Mouse (Mus musculus): ENCODE measurements around the gene Slc13a3. TPM values are rescaled to one million over a fixed set of nuclear protein-coding genes. Genes with fewer than 3 reads are reported as not detected.

Gene Slc13a3
- polyA plus RNA-seq, 1 experiment from 2014 or later, result not detected

DNA sequence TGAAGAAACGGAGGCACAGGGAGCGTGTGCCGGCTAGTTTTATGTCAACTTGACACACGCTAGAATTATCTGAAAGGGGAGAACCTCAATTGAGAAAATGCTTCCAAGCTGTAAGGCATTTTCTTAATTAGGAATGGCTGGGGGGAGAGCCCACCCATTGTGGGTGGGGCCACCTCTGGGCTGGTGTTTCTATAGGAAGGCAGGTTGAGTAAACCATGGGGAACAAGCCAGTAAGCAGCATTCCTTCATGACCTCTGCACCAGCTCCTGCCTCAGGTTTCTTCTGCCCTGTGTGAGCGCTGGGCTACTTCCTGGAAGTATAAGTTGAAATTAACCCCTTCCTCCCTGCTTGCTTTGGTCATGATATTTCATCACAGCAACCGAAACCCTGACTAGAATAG lies 57.2 kb downstream of the Slc13a3 start:
- no peak overlapping the region for H3K9ac ChIP-seq (ENCODE audit: low read length)
- no peak overlapping the region for H3K27ac ChIP-seq (replicated peaks; ENCODE audit: low read depth, low read length)
- no peaks in the 10 kb centered on the region for H3K36me3 ChIP-seq (ENCODE audit: control insufficient read depth, insufficient read depth, low read length)
- H3K4me3 ChIP-seq (ENCODE audit: low read depth, low read length), result no peak overlapping the region
- H3K27me3 ChIP-seq (ENCODE audit: control insufficient read depth, insufficient read depth, low read length), result no peaks in the 10 kb centered on the region
- WGBS, result 29% methylated on average over 6 of the region's 6 CpGs
- no peak overlapping the region for H3K4me2 ChIP-seq (ENCODE audit: low read depth, severe bottlenecking)
- H3K4me1 ChIP-seq (ENCODE audit: control insufficient read depth, insufficient read depth, low read length), result peaks cover 14% of the 10 kb centered on the region
- H3K9me3 ChIP-seq (ENCODE audit: control insufficient read depth, low read length), result no peaks in the 10 kb centered on the region
- peak; percentile 58 for DNase-seq (ENCODE audit: low spot score)
- no peak for ATAC-seq (ENCODE audit: insufficient number of reproducible peaks, low FRiP score, low TSS enrichment, low read depth)

DNA sequence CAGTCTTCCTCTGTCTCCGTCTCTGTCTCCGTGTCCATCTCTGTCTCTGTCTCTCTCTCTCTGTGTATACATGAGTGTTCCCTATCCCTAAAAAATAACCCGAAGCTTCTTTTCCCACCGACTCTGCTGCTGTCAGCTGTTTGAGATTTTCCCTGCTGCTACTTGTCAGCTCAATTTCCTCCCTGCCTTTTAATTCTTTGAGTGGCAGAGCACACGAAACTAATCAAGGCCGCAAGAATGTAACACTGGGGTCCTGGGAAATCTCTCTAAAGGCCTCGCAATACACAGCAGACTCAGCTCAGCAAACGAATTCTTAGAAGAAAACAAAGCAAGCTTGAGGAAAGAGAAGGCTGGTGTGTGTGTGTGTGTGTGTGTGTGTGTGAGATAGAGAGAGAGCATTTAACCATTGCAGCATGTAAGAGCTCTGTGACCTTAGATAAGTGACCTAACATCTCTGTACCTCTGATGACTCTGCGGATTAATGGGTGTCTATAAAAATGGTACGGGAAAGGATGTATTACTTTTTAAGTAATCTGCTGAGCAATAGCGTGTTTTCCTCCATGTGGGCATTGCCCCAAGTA lies 57.8 kb downstream of the Slc13a3 start:
- no peak overlapping the region for H3K9ac ChIP-seq (ENCODE audit: low read length)
- WGBS, result 32% methylated on average over 11 of the region's 11 CpGs
- H3K4me3 ChIP-seq (ENCODE audit: low read depth, low read length), result no peak overlapping the region
- no peaks in the 10 kb centered on the region for H3K27me3 ChIP-seq (ENCODE audit: control insufficient read depth, insufficient read depth, low read length)
- no peaks in the 10 kb centered on the region for H3K9me3 ChIP-seq (ENCODE audit: control insufficient read depth, low read length)
- no peaks in the 10 kb centered on the region for H3K36me3 ChIP-seq (ENCODE audit: control insufficient read depth, insufficient read depth, low read length)
- H3K4me1 ChIP-seq (ENCODE audit: control insufficient read depth, insufficient read depth, low read length), result peaks cover 14% of the 10 kb centered on the region
- no peak overlapping the region; the same call in 1 of the 2 replicates for H3K27ac ChIP-seq (replicated peaks; ENCODE audit: low read depth, low read length)
- no peak for DNase-seq (ENCODE audit: low spot score)
- ATAC-seq (ENCODE audit: insufficient number of reproducible peaks, low FRiP score, low TSS enrichment, low read depth), result no peak
- H3K4me2 ChIP-seq (ENCODE audit: low read depth, severe bottlenecking), result no peak overlapping the region

DNA sequence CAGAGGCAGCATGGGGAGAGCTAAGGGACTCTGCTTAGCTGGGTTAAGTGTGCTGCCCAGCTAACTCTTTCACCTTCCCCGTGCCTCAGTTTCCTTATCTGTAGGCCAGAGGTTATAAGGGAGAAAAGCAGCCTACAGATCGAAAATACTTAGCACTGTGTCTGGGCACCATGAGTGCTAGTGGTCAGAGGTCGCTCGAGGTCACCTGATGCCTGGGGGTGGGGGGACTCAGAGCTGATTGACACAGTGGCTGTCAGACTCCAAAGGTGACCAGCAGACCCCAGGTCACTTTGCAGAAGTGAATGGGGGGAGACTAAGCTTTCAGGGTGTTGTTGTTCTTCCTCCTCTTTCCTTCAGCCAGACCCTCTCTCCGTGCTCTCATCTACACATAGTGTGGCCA lies 58.7 kb downstream of the Slc13a3 start:
- Histone ChIP-seq H3K4me2 (ENCODE audit: low read depth, severe bottlenecking) (no peak overlapping the region), H3K9me3 (ENCODE audit: control insufficient read depth, low read length) (no peaks in the 10 kb centered on the region), H3K27me3 (ENCODE audit: control insufficient read depth, insufficient read depth, low read length) (no peaks in the 10 kb centered on the region), H3K9ac (ENCODE audit: low read length) (no peak overlapping the region; the same call in 1 of the 2 replicates), H3K4me3 (ENCODE audit: low read depth, low read length) (no peak overlapping the region), H3K4me1 (ENCODE audit: control insufficient read depth, insufficient read depth, low read length) (peaks cover 12% of the 10 kb centered on the region), H3K36me3 (ENCODE audit: control insufficient read depth, insufficient read depth, low read length) (no peaks in the 10 kb centered on the region), H3K27ac (replicated peaks; ENCODE audit: low read depth, low read length) (no peak overlapping the region; the same call in 1 of the 2 replicates)
- ATAC-seq (ENCODE audit: insufficient number of reproducible peaks, low FRiP score, low TSS enrichment, low read depth), result no peak
- 71% methylated on average over 5 of the region's 5 CpGs for WGBS
- no peak for DNase-seq (ENCODE audit: low spot score)

DNA sequence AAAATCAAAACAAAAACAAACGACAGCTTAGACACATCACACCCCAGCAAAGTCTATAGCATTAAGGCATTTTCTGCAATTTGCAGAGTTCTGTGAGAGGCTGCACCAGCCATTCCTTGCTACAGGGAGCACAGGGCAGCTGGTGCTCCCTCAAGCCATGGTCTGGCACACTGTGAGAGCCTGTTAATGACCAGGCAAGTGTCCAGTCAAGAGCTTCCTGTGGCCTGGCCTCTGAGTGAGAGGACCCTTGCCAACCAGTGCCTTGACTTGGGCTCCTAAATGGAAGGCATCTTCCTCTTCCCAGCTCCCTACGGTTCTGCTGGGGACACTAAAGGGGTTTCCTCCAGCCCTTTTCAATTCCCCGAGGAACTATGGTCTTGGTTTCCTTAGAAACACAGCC lies 59.1 kb downstream of the Slc13a3 start:
- Histone ChIP-seq H3K4me1 (ENCODE audit: control insufficient read depth, insufficient read depth, low read length) (peaks cover 12% of the 10 kb centered on the region), H3K36me3 (ENCODE audit: control insufficient read depth, insufficient read depth, low read length) (no peaks in the 10 kb centered on the region), H3K4me2 (ENCODE audit: low read depth, severe bottlenecking) (no peak overlapping the region), H3K27ac (replicated peaks; ENCODE audit: low read depth, low read length) (no peak overlapping the region), H3K4me3 (ENCODE audit: low read depth, low read length) (no peak overlapping the region), H3K9ac (ENCODE audit: low read length) (no peak overlapping the region), H3K9me3 (ENCODE audit: control insufficient read depth, low read length) (no peaks in the 10 kb centered on the region), H3K27me3 (ENCODE audit: control insufficient read depth, insufficient read depth, low read length) (no peaks in the 10 kb centered on the region)
- DNase-seq (ENCODE audit: low spot score) (no peak), ATAC-seq (ENCODE audit: insufficient number of reproducible peaks, low FRiP score, low TSS enrichment, low read depth) (no peak)
- 54% methylated on average over 3 of the region's 3 CpGs for WGBS

DNA sequence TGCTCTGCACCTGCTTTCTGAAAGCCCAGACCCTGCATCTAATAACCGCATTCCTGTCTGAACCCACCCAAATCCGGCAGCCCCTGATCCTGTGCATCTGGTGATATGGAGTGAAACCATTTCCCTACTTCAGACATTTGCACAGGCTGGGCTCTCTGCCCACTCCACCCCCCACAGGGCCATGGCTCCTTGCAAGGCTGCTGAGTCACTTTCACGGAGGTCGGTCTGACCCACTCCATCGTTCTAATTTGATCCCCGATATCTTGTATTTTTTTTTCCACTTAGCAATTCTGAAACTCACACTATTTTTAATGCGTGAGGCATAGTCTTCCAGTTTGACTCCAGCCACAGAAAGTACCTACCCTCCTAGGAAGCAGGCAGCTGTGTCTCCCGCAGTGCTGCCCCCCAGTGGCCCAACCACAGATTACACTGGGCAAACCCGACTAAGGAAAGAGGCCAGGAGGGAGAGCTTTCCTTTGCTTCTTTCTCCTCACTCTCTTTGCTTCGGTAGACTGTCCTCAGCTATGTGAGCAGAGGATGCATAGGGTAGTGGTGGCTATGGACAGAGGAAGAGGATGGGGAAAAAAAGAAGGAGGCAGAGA lies 65.2 kb downstream of the Slc13a3 start:
- Histone ChIP-seq H3K9ac (ENCODE audit: low read length) (no peak overlapping the region), H3K36me3 (ENCODE audit: control insufficient read depth, insufficient read depth, low read length) (no peaks in the 10 kb centered on the region), H3K4me3 (ENCODE audit: low read depth, low read length) (no peak overlapping the region), H3K27me3 (ENCODE audit: control insufficient read depth, insufficient read depth, low read length) (no peaks in the 10 kb centered on the region), H3K4me2 (ENCODE audit: low read depth, severe bottlenecking) (no peak overlapping the region), H3K27ac (replicated peaks; ENCODE audit: low read depth, low read length) (no peak overlapping the region), H3K9me3 (ENCODE audit: control insufficient read depth, low read length) (no peaks in the 10 kb centered on the region), H3K4me1 (ENCODE audit: control insufficient read depth, insufficient read depth, low read length) (no peaks in the 10 kb centered on the region)
- WGBS, result 54% methylated on average over 10 of the region's 10 CpGs
- ATAC-seq (ENCODE audit: insufficient number of reproducible peaks, low FRiP score, low TSS enrichment, low read depth), result no peak
- peak; percentile 84 for DNase-seq (ENCODE audit: low spot score)

DNA sequence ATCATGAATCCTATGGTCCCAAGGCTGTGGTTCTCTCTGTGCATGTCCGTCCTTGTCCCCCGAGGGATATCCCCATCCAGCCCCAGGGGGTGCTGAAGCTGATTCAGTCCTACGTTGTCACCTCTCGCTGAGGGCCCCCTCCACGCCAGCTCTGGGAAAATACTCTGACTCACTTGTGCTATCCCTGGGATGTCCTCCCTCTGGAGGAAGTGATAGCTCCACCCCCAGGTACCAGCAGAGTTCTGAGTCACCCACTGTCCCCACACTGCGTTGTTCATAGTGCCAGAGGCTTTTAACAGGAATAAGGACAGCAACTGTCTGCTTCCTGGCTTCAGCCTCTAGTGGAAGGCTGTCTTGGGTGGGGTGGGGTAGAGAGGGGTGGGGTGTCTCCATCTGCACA lies 67.7 kb downstream of the Slc13a3 start:
- ATAC-seq (ENCODE audit: insufficient number of reproducible peaks, low FRiP score, low TSS enrichment, low read depth) (no peak), DNase-seq (ENCODE audit: low spot score) (no peak)
- Histone ChIP-seq H3K4me1 (ENCODE audit: control insufficient read depth, insufficient read depth, low read length) (0 out of 2 replicates have a peak, but pooled peaks cover 2% of the 10 kb centered on the region), H3K36me3 (ENCODE audit: control insufficient read depth, insufficient read depth, low read length) (no peaks in the 10 kb centered on the region), H3K9ac (ENCODE audit: low read length) (no peak overlapping the region), H3K4me3 (ENCODE audit: low read depth, low read length) (no peak overlapping the region), H3K4me2 (ENCODE audit: low read depth, severe bottlenecking) (no peak overlapping the region), H3K27me3 (ENCODE audit: control insufficient read depth, insufficient read depth, low read length) (no peaks in the 10 kb centered on the region), H3K27ac (replicated peaks; ENCODE audit: low read depth, low read length) (no peak overlapping the region), H3K9me3 (ENCODE audit: control insufficient read depth, low read length) (no peaks in the 10 kb centered on the region)
- WGBS, result 57% methylated on average over 6 of the region's 6 CpGs

DNA sequence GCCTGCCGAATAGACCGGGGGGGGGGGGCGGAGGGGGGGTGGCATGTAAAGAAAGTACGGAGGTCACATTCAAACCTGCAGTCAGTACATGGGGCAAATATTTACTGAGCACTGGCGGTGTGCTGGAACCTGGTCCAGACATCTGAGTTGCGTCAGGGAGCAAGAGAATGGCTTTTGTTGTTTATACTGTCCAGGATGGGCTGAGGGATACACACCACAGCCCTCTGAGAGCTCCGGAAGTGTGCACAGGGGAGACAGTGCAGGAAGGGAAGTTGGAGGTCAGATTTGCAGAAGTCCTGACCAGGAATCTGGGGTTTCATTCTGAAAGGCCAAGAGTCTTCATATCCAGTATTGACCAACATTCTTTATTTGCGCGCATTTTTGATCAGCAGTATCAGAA lies 68.1 kb downstream of the Slc13a3 start:
- Histone ChIP-seq H3K36me3 (ENCODE audit: control insufficient read depth, insufficient read depth, low read length) (no peaks in the 10 kb centered on the region), H3K4me2 (ENCODE audit: low read depth, severe bottlenecking) (no peak overlapping the region), H3K4me3 (ENCODE audit: low read depth, low read length) (no peak overlapping the region), H3K4me1 (ENCODE audit: control insufficient read depth, insufficient read depth, low read length) (0 out of 2 replicates have a peak, but pooled peaks cover 2% of the 10 kb centered on the region), H3K27me3 (ENCODE audit: control insufficient read depth, insufficient read depth, low read length) (no peaks in the 10 kb centered on the region), H3K27ac (replicated peaks; ENCODE audit: low read depth, low read length) (no peak overlapping the region), H3K9ac (ENCODE audit: low read length) (no peak overlapping the region), H3K9me3 (ENCODE audit: control insufficient read depth, low read length) (no peaks in the 10 kb centered on the region)
- WGBS, result 77% methylated on average over 9 of the region's 9 CpGs
- no peak for DNase-seq (ENCODE audit: low spot score)
- ATAC-seq (ENCODE audit: insufficient number of reproducible peaks, low FRiP score, low TSS enrichment, low read depth), result no peak

DNA sequence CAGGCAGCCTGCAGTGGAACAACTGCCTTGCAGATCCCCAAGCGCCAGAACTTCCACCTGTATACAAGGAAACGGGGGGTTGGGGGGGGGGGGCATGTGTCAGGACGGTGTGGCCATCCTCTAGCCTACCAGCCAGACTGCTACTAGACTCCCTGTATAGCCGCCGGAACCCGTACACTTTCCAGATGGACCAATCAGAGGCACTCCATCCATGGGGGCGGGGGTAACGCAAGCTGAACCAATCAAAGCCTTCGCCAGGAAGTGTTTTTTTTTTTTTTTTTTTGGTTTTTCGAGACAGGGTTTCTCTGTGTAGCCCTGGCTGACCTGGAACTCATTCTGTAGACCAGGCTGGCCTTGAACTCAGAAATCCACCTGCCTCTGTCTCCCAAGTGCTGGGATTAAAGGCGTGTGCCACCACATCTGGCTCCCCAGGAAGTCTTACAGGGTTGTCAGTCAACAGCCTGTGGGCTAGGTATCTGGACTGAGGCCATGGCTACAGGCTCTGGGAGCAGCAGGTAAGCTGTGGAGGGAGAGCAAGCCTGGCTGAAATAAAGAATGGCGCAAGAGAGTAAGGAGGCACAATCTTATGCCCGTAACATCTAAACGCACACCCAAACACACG lies 74.8 kb downstream of the Slc13a3 start:
- H3K36me3 ChIP-seq (ENCODE audit: control insufficient read depth, insufficient read depth, low read length), result no peaks in the 10 kb centered on the region
- WGBS, result 58% methylated on average over 15 of the region's 15 CpGs
- H3K4me2 ChIP-seq (ENCODE audit: low read depth, severe bottlenecking), result no peak overlapping the region
- DNase-seq (ENCODE audit: low spot score) (no peak), ATAC-seq (ENCODE audit: insufficient number of reproducible peaks, low FRiP score, low TSS enrichment, low read depth) (peak; percentile 51; the same call in 1 of the 2 replicates)
- H3K9me3 ChIP-seq (ENCODE audit: control insufficient read depth, low read length), result no peaks in the 10 kb centered on the region
- no peak overlapping the region for H3K27ac ChIP-seq (replicated peaks; ENCODE audit: low read depth, low read length)
- no peak overlapping the region for H3K4me3 ChIP-seq (ENCODE audit: low read depth, low read length)
- no peak overlapping the region for H3K9ac ChIP-seq (ENCODE audit: low read length)
- peaks cover 19% of the 10 kb centered on the region for H3K4me1 ChIP-seq (ENCODE audit: control insufficient read depth, insufficient read depth, low read length)
- H3K27me3 ChIP-seq (ENCODE audit: control insufficient read depth, insufficient read depth, low read length), result no peaks in the 10 kb centered on the region
